Mouse (Mus musculus): ENCODE results near the gene B3gnt8. TPM values are rescaled to one million over a fixed set of nuclear protein-coding genes. Genes with fewer than 3 reads are reported as not detected.
A peak's percentile ranks its signal among the peaks of the same experiment; 100 is the strongest.
"Not testable (repeated sequence)": the region's sequence is repeated elsewhere in the genome, so short reads cannot be mapped to it uniquely, and the experiment has no call there.

The B3gnt8 gene
- total RNA-seq (2021), result 1 to 10 TPM; 4.0 TPM
- long read RNA-seq, experiment 1, transcript B3gnt8-201 (2 exons, 1,463 nt), result minor isoform, 5 of 14 reads
- long read RNA-seq, experiment 1, transcript B3gnt8-203 (1 exons, 1,844 nt), result major isoform, 7 of 14 reads
- long read RNA-seq, experiment 1, partial matches to known transcripts, result 0 of 14 reads
- long read RNA-seq, experiment 1, other reads (novel, unspliced or antisense), result 2 of 14 reads
- long read RNA-seq, experiment 2, partial matches to known transcripts, result 0 of 5 reads
- long read RNA-seq, experiment 2, other reads (novel, unspliced or antisense), result 1 of 5 reads

- DNase-seq, result peak; percentile 45
Observed at GRCm38 (mm10) chr7:25626509-25627430, at the start of gene B3gnt8. Gene B3gnt8, plus strand, starts transcription at chr7:25626654.

GRCm38 (mm10) chr7:25576793-25577437, 49.5 kb upstream of the B3gnt8 start:
- not testable (repeated sequence) for DNase-seq

DNA sequence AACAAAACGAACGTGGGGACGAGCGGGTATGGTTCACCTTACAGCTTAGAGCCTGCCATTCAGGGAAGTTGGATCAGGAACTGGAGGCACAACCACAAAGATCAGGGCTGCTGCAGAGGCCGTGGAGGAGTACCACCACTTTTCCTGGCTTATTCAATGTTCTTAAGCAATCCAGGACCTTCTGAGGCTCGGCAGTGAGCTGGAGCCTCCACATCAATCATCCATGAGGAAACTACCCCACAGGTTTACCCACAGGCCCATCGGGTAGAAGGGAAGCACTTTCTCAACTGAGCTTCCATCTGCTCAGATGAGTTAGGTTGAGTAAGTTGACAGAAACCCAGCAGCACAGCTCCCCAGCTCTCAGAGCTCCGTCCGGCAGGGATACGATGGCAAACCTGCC, 47.0 kb upstream of the B3gnt8 start:
- DNase-seq, result no peak

- DNase-seq, result no peak
Observed at GRCm38 (mm10) chr7:25582301-25582810, 44.1 kb upstream of the B3gnt8 start.

GRCm38 (mm10) chr7:25584651-25585050, 41.8 kb upstream of the B3gnt8 start:
- no peak for DNase-seq

GRCm38 (mm10) chr7:25585351-25586204, 40.9 kb upstream of the B3gnt8 start:
- no peak for DNase-seq

DNA sequence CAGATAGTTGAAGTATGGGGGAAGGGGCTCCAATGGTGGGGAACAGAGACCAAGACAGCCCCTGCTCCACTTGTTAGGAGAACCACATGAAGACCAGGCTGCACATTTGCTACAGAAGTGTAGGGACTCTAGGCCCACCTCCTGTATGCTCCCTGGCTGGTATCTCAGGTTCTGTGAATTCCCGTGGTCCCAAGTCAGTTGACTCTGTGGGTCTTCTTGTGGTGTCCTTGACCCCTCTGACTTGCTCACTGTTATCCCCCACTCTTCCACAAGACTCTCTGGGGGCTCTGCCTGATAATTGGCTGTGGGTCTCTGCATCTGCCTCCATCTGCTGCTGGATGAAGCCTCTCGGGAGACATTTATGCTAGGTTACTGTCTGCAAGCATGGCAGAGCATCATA, 35.2 kb upstream of the B3gnt8 start:
- no peak for DNase-seq

DNA sequence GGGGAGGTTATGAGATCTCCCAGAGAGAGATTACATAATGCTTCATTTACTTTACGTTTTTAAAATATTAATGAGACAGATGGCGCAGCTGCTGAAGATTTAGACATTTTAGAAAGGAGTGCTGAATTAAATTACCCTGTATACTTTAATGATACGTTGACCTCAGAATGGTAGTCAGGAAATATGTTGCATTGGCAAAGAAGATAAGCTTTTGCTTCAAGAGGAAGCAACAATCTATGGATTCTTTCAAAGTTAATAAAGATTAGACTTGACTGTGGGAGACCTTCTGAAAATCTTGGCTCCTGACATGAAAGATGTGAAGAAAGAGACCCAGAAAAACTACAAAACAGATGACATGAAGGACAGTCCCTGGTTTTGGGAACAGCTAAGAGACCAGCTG, 32.6 kb upstream of the B3gnt8 start:
- DNase-seq, result no peak

DNA sequence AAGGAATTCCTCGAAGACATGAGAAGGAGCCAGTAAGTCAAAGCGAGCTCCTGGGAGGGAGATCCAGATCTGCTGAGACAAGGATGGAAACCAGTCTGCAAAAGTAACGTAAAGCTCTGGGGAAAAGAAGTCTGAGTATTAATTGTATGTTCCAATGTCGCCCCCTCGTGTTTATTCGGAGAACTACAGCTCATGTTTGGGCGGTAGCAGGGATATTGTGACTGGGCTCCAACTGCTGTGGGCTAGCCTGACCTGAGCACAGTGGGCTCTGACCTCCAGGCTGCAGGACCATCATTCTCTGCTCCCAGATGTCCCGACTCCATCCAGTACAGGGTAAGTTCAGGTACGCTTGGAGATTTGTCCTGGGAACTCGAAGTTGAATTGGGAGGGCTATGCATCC, 26.8 kb upstream of the B3gnt8 start:
- DNase-seq, result peak; percentile 79

GRCm38 (mm10) chr7:25600666-25601065, 25.8 kb upstream of the B3gnt8 start:
- DNase-seq, result no peak

- no peak for DNase-seq
Observed at GRCm38 (mm10) chr7:25601346-25601745, 25.1 kb upstream of the B3gnt8 start.

- no peak for DNase-seq
Observed at GRCm38 (mm10) chr7:25606625-25607063, 19.8 kb upstream of the B3gnt8 start.

- no peak for DNase-seq
Observed at GRCm38 (mm10) chr7:25607196-25607595, 19.3 kb upstream of the B3gnt8 start.

DNA sequence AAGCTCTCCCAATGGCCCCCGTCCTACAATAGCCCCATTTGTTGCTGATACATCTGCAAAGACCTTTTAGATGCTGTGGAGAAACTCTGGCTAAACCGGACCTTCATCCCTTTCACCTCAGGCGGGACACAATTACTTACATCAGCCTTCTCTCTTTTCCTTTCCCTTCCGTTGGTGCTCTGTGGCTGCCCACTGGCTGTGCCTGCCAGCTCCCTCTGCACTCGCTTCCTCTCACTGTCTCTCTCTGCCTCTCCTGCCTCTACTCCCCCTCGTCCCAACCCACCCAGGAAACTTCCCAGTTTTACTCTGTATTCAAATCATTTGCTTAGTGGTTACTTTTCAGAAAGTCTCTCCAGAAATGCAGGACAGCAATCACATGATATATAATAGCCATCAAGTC, 16.4 kb upstream of the B3gnt8 start:
- DNase-seq, result no peak

DNA sequence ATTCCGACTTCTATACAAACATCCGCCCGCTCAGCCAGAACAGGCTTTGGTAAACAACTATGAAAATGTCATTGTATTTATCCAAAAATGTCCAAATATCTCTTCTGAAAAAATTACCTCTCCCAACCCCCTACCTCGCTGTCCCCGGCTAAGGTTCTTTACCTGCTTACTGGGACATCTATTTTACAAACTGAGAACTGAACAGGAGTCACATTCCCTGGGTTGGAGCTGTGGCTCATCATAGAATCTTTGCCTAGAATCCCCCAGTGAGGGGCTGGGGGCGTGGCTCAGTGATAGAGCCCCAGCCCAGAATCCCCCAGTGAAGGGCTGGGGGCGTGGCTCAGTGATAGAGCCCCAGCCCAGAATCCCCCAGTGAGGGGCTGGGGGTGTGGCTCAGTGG, 15.0 kb upstream of the B3gnt8 start:
- no peak for DNase-seq

DNA sequence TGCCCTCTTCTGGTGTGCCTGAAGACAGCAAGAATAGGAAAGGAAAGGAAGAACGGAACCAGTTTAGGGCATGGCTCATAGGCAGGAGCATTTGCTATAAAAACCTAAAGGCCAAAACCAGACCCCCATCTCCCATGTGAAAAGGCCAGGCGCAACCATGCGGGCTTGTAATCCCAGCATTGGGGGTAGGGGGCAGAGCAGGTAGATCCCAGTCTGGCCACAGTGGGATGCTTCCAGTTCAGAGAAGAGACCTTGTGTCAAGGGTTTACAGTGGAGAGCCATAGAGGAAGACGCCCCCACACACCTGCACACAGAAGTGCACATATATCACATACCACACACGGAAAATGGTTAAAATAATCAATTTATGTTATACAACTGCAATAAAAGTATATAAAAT, 12.4 kb upstream of the B3gnt8 start:
- DNase-seq, result no peak

DNA sequence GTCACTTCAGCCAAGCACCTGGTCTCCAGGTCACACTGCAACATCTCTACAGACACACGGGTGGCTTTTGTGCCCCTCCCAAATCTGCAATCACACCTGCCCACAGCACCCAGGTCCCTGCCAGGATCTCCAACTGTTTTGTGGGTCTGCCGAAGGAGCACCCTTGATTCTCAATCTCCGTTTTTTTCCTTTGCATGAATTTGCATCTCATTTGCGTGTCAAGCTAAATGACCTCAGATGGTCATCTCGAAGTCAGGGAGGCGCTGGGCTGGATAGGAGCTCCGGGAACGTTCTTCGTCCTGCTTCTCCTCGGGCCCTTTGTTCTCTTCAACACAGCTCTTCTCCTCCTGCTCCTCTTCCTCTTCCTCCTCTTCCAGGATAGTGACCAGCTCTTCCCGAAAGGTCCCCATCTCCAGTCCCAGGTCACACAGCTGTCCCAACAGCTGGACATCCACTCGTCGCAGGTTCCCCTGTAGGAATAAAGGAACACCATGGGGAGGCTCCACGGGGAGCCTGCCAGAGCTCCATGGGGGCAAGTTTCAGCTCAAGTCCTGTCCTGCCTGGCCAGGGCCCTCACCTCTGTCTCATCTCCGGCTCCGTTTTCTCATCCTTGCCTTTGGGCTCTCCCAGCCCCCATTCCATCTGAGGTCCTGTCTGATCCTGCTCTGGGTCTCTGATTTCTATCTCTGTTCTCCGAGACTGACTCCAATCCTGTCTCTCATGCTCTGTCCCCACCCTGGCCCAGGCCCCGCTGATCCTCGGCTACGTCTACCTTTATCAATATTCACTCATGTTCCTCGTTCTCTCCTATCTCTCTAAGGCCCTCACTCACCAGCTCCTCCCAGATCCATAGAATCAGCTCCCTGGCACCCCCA, 11.4 kb upstream of the B3gnt8 start:
- no peak for DNase-seq

GRCm38 (mm10) chr7:25615706-25616011, 10.8 kb upstream of the B3gnt8 start, which contains the start of gene Erich4:
Gene Erich4, minus strand, starts transcription at chr7:25615892.
- peak; percentile 2 for DNase-seq

DNA sequence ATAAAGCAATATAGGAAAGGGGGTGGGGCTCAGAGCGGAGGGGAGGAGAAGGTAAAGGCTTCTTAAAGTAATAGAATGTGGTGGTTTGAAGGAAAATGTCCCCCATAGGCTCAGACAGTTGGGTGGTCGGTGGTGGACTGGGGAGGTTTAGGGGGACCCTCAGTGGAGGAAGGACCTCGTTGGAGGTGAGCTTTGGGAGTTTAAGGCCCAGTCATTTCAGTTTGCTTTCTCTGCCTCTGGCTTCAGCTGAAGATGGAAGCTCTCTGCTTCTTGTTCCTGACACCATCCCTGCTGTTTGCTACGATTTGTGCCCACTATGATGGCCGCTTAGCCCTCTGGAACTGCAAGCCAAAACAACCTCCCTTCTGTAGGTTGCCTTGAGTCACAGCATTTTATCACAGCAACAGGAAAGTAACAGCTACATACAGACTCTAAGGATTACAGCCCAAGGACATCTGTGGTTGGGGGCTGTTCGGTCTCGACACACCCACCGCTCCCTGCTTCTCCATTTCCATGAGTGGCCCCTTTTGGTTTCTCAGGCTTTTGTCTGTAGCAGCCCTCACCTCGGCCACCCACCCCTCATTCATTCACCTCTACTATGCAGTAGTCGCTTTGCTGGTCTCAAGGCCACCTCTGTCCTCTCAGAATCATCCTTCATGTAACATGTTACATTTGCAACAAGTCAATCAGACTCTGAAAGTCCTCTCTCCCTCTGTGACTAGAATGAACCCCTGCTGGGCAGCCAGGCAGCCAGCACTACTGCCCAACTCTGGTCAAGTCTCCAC, 8.9 kb upstream of the B3gnt8 start:
- no peak for DNase-seq

All from adrenal gland, postnatal 10 days (tissue).